Mouse (Mus musculus): ENCODE results near the gene Fam205c. TPM values are rescaled to one million over a fixed set of nuclear protein-coding genes. Genes with fewer than 3 reads are reported as not detected.
"Not testable (repeated sequence)": the region's sequence is repeated elsewhere in the genome, so short reads cannot be mapped to it uniquely, and the experiment has no call there.

The Fam205c gene
- total and polyA plus RNA-seq, 2 experiments from 2014 or later: 4.7 TPM; not detected in 1

- no peaks in the 10 kb centered on the region for H3K27me3 ChIP-seq (ENCODE audit: insufficient read depth, low read length)
- no peaks in the 10 kb centered on the region for H3K9me3 ChIP-seq (ENCODE audit: low read length)
- DNase-seq (ENCODE audit: low spot score): peak; percentile 35
- no peaks in the 10 kb centered on the region for H3K36me3 ChIP-seq (ENCODE audit: insufficient read depth, low read length)
- WGBS: 84% methylated on average over 5 of the region's 5 CpGs
- no peaks in the 10 kb centered on the region for H3K4me1 ChIP-seq (ENCODE audit: insufficient read depth, low read length)
- no peak overlapping the region for H3K4me2 ChIP-seq (ENCODE audit: low read depth, low read length)
- no peak overlapping the region for H3K9ac ChIP-seq (replicated peaks; ENCODE audit: low read length)
- peak; percentile 59 for TF ChIP-seq CTCF (IDR thresholded peaks at IDR 0.05; ENCODE audit: low read depth)
- no peak for ATAC-seq
- H3K4me3 ChIP-seq (ENCODE audit: low read length): no peak overlapping the region
- H3K27ac ChIP-seq: no peak overlapping the region
Observed at GRCm38 (mm10) chr4:42870748-42871147, 3.3 kb downstream of the Fam205c start.

GRCm38 (mm10) chr4:42868193-42868592 lies 5.8 kb downstream of the Fam205c start:
- Histone ChIP-seq H3K4me1 (ENCODE audit: insufficient read depth, low read length) (no peaks in the 10 kb centered on the region), H3K27me3 (ENCODE audit: insufficient read depth, low read length) (no peaks in the 10 kb centered on the region), H3K27ac (no peak overlapping the region), H3K4me3 (ENCODE audit: low read length) (no peak overlapping the region), H3K36me3 (ENCODE audit: insufficient read depth, low read length) (no peaks in the 10 kb centered on the region), H3K9me3 (ENCODE audit: low read length) (no peaks in the 10 kb centered on the region), H3K9ac (replicated peaks; ENCODE audit: low read length) (no peak overlapping the region), H3K4me2 (ENCODE audit: low read depth, low read length) (no peak overlapping the region)
- TF ChIP-seq CTCF (IDR thresholded peaks at IDR 0.05; ENCODE audit: low read depth): no peak
- no peak for DNase-seq (ENCODE audit: low spot score)
- WGBS: 92% methylated on average over 5 of the region's 5 CpGs
- no peak for ATAC-seq

DNA sequence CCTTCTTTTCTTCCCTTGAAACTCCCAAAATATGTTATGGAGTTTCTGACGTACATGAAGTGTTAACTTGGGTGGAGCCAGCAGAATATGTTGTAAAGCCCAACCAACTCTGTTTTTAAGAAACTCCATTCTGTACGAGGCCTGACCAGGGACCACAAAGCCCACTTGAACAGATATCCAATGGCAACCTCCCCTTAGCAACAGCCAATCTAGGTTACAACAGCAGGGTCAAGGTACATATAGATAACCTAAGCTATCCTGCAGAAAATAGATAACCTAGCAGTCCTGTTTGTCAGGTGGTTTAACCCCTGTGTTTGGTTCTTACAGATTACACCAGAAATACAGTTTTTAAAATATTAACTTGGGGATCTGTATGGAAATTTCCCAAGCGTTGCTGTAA lies 6.6 kb downstream of the Fam205c start:
- no peak for TF ChIP-seq CTCF (IDR thresholded peaks at IDR 0.05; ENCODE audit: low read depth)

DNA sequence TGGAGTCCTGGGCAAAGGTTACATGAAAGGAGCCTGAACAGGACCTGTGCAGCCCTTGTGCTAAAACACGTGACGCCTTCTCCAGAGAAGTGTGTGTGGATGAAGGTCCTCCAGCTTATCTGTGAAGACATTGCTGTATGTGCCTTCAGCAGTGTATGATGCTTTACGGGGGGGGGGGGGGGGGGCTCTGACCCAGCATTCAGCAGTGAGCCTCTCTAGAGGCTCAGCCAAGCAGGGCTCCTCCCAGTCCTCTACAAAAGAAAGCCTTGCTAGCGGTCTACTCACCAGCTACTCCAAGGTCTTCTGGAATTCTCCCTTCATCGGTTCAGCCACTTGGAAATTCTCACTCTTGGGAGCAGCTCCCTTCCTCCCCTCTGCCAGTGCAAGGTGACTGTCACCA lies 10.5 kb downstream of the Fam205c start:
- DNase-seq (ENCODE audit: low spot score); H3K36me3 ChIP-seq (ENCODE audit: insufficient read depth, low read length); H3K9me3 ChIP-seq (ENCODE audit: low read length); H3K9ac ChIP-seq (replicated peaks; ENCODE audit: low read length); H3K4me3 ChIP-seq (ENCODE audit: low read length); ATAC-seq; H3K4me1 ChIP-seq (ENCODE audit: insufficient read depth, low read length); H3K4me2 ChIP-seq (ENCODE audit: low read depth, low read length); H3K27me3 ChIP-seq (ENCODE audit: insufficient read depth, low read length); H3K27ac ChIP-seq: not testable (repeated sequence)
- WGBS: 88% methylated on average over 5 of the region's 5 CpGs

More for the DNA sequence above, 6.6 kb downstream of the Fam205c start:
- Histone ChIP-seq H3K4me2 (ENCODE audit: low read depth, low read length) (no peak overlapping the region), H3K4me3 (ENCODE audit: low read length) (no peak overlapping the region), H3K9ac (replicated peaks; ENCODE audit: low read length) (no peak overlapping the region), H3K36me3 (ENCODE audit: insufficient read depth, low read length) (no peaks in the 10 kb centered on the region), H3K9me3 (ENCODE audit: low read length) (no peaks in the 10 kb centered on the region), H3K4me1 (ENCODE audit: insufficient read depth, low read length) (no peaks in the 10 kb centered on the region), H3K27me3 (ENCODE audit: insufficient read depth, low read length) (no peaks in the 10 kb centered on the region), H3K27ac (no peak overlapping the region)
- DNase-seq (ENCODE audit: low spot score) (no peak), ATAC-seq (no peak)
- WGBS: 79% methylated on average over 3 of the region's 3 CpGs

DNA sequence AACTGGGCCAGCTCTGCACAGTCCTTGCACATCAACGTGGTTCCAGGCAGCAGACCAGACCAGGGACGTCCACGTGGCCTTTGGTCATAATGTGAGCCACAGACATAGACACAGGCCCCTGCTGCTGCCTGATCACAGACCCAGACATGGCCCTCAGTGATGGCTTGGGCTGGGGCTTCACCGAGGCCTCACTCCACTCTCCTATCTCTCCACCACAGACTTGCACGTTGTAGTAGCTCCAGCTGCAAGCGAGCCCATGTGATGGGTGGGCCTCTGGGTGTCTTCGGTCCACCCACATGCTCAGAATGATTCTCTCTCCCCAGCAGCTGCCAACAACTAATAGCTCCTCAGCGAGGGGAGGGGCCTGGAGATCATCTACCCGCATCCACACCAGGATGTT lies 13.6 kb downstream of the Fam205c start:
- H3K27ac ChIP-seq; H3K4me2 ChIP-seq (ENCODE audit: low read depth, low read length); DNase-seq (ENCODE audit: low spot score); H3K4me3 ChIP-seq (ENCODE audit: low read length); ATAC-seq; H3K36me3 ChIP-seq (ENCODE audit: insufficient read depth, low read length); H3K27me3 ChIP-seq (ENCODE audit: insufficient read depth, low read length); H3K4me1 ChIP-seq (ENCODE audit: insufficient read depth, low read length); H3K9ac ChIP-seq (replicated peaks; ENCODE audit: low read length); H3K9me3 ChIP-seq (ENCODE audit: low read length): not testable (repeated sequence)
- WGBS: 86% methylated on average over 9 of the region's 9 CpGs

DNA sequence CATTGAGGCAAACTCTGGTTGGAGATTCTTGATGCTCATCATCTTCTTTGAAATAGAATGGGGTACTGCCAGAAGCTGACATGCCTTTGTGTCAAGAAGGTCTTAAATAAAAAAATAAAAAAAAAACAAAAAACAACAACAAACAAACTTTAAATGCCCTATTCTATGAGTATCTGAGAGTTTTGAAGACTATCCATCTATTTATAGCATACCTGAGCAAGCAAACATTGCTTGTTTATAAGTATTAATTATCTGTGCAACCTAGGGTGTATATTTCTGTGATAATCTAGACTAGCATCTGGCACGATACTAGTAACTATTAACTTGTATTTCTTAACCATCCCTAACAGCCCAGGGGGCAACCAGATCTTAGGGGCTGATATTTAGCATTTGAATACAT lies 17.4 kb downstream of the Fam205c start, which contains the start of gene Gm12394:
Gm12394 (minus strand) TSS at position 101 of the 400 bp plus-strand sequence.
- not testable (repeated sequence) for H3K36me3 ChIP-seq (ENCODE audit: insufficient read depth, low read length); H3K27me3 ChIP-seq (ENCODE audit: insufficient read depth, low read length); H3K27ac ChIP-seq; ATAC-seq; H3K4me3 ChIP-seq (ENCODE audit: low read length); H3K4me1 ChIP-seq (ENCODE audit: insufficient read depth, low read length); DNase-seq (ENCODE audit: low spot score); H3K9me3 ChIP-seq (ENCODE audit: low read length); H3K4me2 ChIP-seq (ENCODE audit: low read depth, low read length); H3K9ac ChIP-seq (replicated peaks; ENCODE audit: low read length)
- WGBS: 81% methylated on average over 1 of the region's 1 CpGs

GRCm38 (mm10) chr4:42853788-42854187 lies 20.2 kb downstream of the Fam205c start, which contains the start of gene Fam205a1:
Fam205a1 (minus strand) TSS chr4:42853888.
- H3K9me3 ChIP-seq (ENCODE audit: low read length); H3K4me2 ChIP-seq (ENCODE audit: low read depth, low read length); ATAC-seq; H3K27ac ChIP-seq; DNase-seq (ENCODE audit: low spot score); H3K27me3 ChIP-seq (ENCODE audit: insufficient read depth, low read length); H3K4me3 ChIP-seq (ENCODE audit: low read length); H3K4me1 ChIP-seq (ENCODE audit: insufficient read depth, low read length); H3K9ac ChIP-seq (replicated peaks; ENCODE audit: low read length); H3K36me3 ChIP-seq (ENCODE audit: insufficient read depth, low read length): not testable (repeated sequence)
- 88% methylated on average over 1 of the region's 1 CpGs for WGBS

Other genes starting within 250 kb of the Fam205c start
- gene Gm2564, start 244.5 kb downstream of the Fam205c start, total RNA-seq (2014; rRNA removed): not detected in 2 replicates
- 0.68 and 1.0 TPM in 2 replicates for gene Gm2564, start 244.5 kb downstream of the Fam205c start, polyA plus RNA-seq (2015; fragmentation: Nextera tagmentation; extraction: Ambion mirVana)
- gene Ccl27b, start 219.0 kb downstream of the Fam205c start, total RNA-seq (2014; rRNA removed): not detected in 2 replicates
- gene Ccl27b, start 219.0 kb downstream of the Fam205c start, polyA plus RNA-seq (2015; fragmentation: Nextera tagmentation; extraction: Ambion mirVana): 1.1 TPM in 1 of 2 replicates, not detected in the other
- gene Il11ra2, start 212.3 kb downstream of the Fam205c start, total RNA-seq (2014; rRNA removed): not detected in 2 replicates
- not detected in 2 replicates for gene Il11ra2, start 212.3 kb downstream of the Fam205c start, polyA plus RNA-seq (2015; fragmentation: Nextera tagmentation; extraction: Ambion mirVana)
- gene 4930578G10Rik, start 138.7 kb downstream of the Fam205c start, total RNA-seq (2014; rRNA removed): not detected in 2 replicates
- 0.63 and 0.70 TPM in 2 replicates for gene 4930578G10Rik, start 138.7 kb downstream of the Fam205c start, polyA plus RNA-seq (2015; fragmentation: Nextera tagmentation; extraction: Ambion mirVana)
- not detected in 2 replicates for gene Ccl19, start 117.7 kb downstream of the Fam205c start, total RNA-seq (2014; rRNA removed)
- gene Ccl19, start 117.7 kb downstream of the Fam205c start, polyA plus RNA-seq (2015; fragmentation: Nextera tagmentation; extraction: Ambion mirVana): 0.74 and 0.83 TPM in 2 replicates
- 3.1 TPM in 1 of 2 replicates, not detected in the other for gene Ccl21a, start 100.2 kb downstream of the Fam205c start, total RNA-seq (2014; rRNA removed)
- gene Ccl21a, start 100.2 kb downstream of the Fam205c start, polyA plus RNA-seq (2015; fragmentation: Nextera tagmentation; extraction: Ambion mirVana): 0.24 and 0.79 TPM in 2 replicates
- gene Fam205a1, start 20.3 kb downstream of the Fam205c start, total RNA-seq (2014; rRNA removed): 0.07 TPM in 1 of 2 replicates, not detected in the other
- gene Fam205a1, start 20.3 kb downstream of the Fam205c start, polyA plus RNA-seq (2015; fragmentation: Nextera tagmentation; extraction: Ambion mirVana): 0.15 TPM in 1 of 2 replicates, not detected in the other
- gene Gm12394, start 17.5 kb downstream of the Fam205c start, total RNA-seq (2014; rRNA removed): 0.05 TPM in 1 of 2 replicates, not detected in the other
- 0.55 and 0.68 TPM in 2 replicates for gene Gm12394, start 17.5 kb downstream of the Fam205c start, polyA plus RNA-seq (2015; fragmentation: Nextera tagmentation; extraction: Ambion mirVana)
- 123 and 130 TPM in 2 replicates for gene Phf24, start 42.4 kb upstream of the Fam205c start, total RNA-seq (2014; rRNA removed)
- 33.9 and 38.6 TPM in 2 replicates for gene Phf24, start 42.4 kb upstream of the Fam205c start, polyA plus RNA-seq (2015; fragmentation: Nextera tagmentation; extraction: Ambion mirVana)
- 88.0 and 96.9 TPM in 2 replicates for gene Dnajb5, start 75.6 kb upstream of the Fam205c start, total RNA-seq (2014; rRNA removed)
- gene Dnajb5, start 75.6 kb upstream of the Fam205c start, polyA plus RNA-seq (2015; fragmentation: Nextera tagmentation; extraction: Ambion mirVana): 28.1 and 33.4 TPM in 2 replicates
- gene 1700022I11Rik, start 95.4 kb upstream of the Fam205c start, total RNA-seq (2014; rRNA removed): not detected in 2 replicates
- gene 1700022I11Rik, start 95.4 kb upstream of the Fam205c start, polyA plus RNA-seq (2015; fragmentation: Nextera tagmentation; extraction: Ambion mirVana): 0.37 and 0.60 TPM in 2 replicates
- 187 and 191 TPM in 2 replicates for gene Vcp, start 126.3 kb upstream of the Fam205c start, total RNA-seq (2014; rRNA removed)
- 445 and 455 TPM in 2 replicates for gene Vcp, start 126.3 kb upstream of the Fam205c start, polyA plus RNA-seq (2015; fragmentation: Nextera tagmentation; extraction: Ambion mirVana)
- gene Fancg, start 136.3 kb upstream of the Fam205c start, total RNA-seq (2014; rRNA removed): 10.5 and 13.1 TPM in 2 replicates
- 14.2 and 14.5 TPM in 2 replicates for gene Fancg, start 136.3 kb upstream of the Fam205c start, polyA plus RNA-seq (2015; fragmentation: Nextera tagmentation; extraction: Ambion mirVana)
- gene Pigo, start 151.6 kb upstream of the Fam205c start, total RNA-seq (2014; rRNA removed): 27.7 and 33.4 TPM in 2 replicates
- gene Pigo, start 151.6 kb upstream of the Fam205c start, polyA plus RNA-seq (2015; fragmentation: Nextera tagmentation; extraction: Ambion mirVana): 20.8 and 22.1 TPM in 2 replicates
- gene Stoml2, start 157.5 kb upstream of the Fam205c start, total RNA-seq (2014; rRNA removed): 86.2 and 118 TPM in 2 replicates
- 256 and 272 TPM in 2 replicates for gene Stoml2, start 157.5 kb upstream of the Fam205c start, polyA plus RNA-seq (2015; fragmentation: Nextera tagmentation; extraction: Ambion mirVana)
- gene Fam214b, start 172.0 kb upstream of the Fam205c start, total RNA-seq (2014; rRNA removed): 36.0 and 54.9 TPM in 2 replicates
- 25.0 TPM in 2 replicates for gene Fam214b, start 172.0 kb upstream of the Fam205c start, polyA plus RNA-seq (2015; fragmentation: Nextera tagmentation; extraction: Ambion mirVana)
- 40.4 and 41.8 TPM in 2 replicates for gene Unc13b, start 184.7 kb upstream of the Fam205c start, total RNA-seq (2014; rRNA removed)
- 6.6 TPM in 2 replicates for gene Unc13b, start 184.7 kb upstream of the Fam205c start, polyA plus RNA-seq (2015; fragmentation: Nextera tagmentation; extraction: Ambion mirVana)